Mouse (Mus musculus): ENCODE measurements at regions not wholly inside any gene's neighbourhood (a gene's known extent, or its start where the extent isn't known, plus 50 kb on each side); places are given as distances from the start of the nearest gene placed in this dataset.
A peak's percentile ranks its signal among the peaks of the same experiment; 100 is the strongest.

DNA sequence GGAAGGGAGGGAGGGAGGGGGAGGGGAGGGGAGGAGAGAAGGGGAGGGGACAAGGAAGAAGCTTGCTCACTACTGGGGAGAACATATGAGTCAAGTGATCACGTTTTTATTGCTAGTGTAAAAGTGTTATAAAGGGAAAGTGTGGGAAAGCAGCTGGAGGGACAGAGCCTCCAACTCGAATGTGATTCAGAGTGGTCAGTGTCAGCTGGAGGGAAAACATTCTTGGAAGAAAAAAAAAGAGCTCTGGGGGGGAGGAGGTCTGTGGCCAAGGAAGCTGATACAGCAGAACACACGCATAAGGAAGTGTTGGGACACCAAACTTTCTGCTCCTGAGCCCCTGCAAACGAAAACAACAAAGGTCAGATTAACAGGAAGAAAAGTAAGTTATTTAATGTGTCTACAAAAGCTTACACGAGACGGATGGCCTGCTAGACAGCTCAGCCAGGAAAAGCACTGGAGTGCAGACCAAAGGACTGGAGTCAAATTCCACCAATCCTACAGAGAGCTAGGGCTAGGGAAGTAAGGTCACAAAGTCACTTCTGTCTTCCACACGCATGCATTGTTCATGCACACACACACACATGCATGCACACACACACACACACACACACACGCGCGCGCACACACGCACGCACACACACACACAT lies 85.1 kb upstream of the Epcam start:
- Histone ChIP-seq H3K36me3 (ENCODE audit: control insufficient read depth, insufficient read depth, low read length) (no peaks in the 10 kb centered on the region), H3K27ac (ENCODE audit: low read depth) (no peak overlapping the region), H3K4me1 (replicated peaks; ENCODE audit: control insufficient read depth, insufficient read depth, low read length) (no peaks in the 10 kb centered on the region), H3K4me2 (ENCODE audit: low read length) (no peak overlapping the region), H3K9ac (ENCODE audit: low read length) (no peak overlapping the region), H3K4me3 (ENCODE audit: low read depth, low read length) (no peak overlapping the region), H3K27me3 (replicated peaks; ENCODE audit: control insufficient read depth, insufficient read depth, low read length) (no peaks in the 10 kb centered on the region), H3K9me3 (ENCODE audit: control insufficient read depth, low read length) (no peaks in the 10 kb centered on the region; the same call in 1 of the 2 replicates)
- WGBS = 51% methylated on average over 13 of the region's 13 CpGs
- no peak for ATAC-seq (replicated peaks; ENCODE audit: low FRiP score, low TSS enrichment, low read depth)
- no peak for DNase-seq (ENCODE audit: low spot score)

- DNase-seq (ENCODE audit: low spot score) (no peak), ATAC-seq (replicated peaks; ENCODE audit: low FRiP score, low TSS enrichment, low read depth) (no peak)
- Histone ChIP-seq H3K4me1 (replicated peaks; ENCODE audit: control insufficient read depth, insufficient read depth, low read length) (no peaks in the 10 kb centered on the region), H3K4me3 (ENCODE audit: low read depth, low read length) (no peak overlapping the region), H3K27me3 (replicated peaks; ENCODE audit: control insufficient read depth, insufficient read depth, low read length) (no peaks in the 10 kb centered on the region), H3K27ac (ENCODE audit: low read depth) (no peak overlapping the region), H3K9me3 (ENCODE audit: control insufficient read depth, low read length) (no peaks in the 10 kb centered on the region), H3K9ac (ENCODE audit: low read length) (no peak overlapping the region), H3K4me2 (ENCODE audit: low read length) (no peak overlapping the region), H3K36me3 (ENCODE audit: control insufficient read depth, insufficient read depth, low read length) (no peaks in the 10 kb centered on the region)
- 52% methylated on average over 2 of the region's 2 CpGs for WGBS
These were observed 81.2 kb upstream of the Epcam start for GRCm38 (mm10) chr17:87554561-87554960.

DNA sequence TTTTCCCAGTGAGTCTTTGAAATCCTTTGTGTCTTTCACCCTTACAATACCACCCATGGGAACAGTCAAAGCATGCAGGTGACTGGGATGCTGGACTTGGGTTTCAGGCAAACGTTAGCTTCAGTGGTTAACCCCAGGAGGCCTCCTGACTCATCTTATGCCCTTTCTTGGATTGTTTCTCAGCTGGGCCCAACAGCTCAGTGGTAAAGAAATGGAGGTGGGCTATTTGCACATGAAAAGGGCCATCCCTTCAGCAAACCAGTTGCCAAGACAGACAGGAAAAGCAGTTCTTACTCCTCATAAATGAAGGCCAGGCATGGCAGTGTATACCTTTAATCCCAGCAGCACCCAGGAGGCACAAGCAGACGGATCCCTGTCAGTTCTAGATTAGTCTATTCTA lies 77.4 kb upstream of the Epcam start:
- Histone ChIP-seq H3K27ac (ENCODE audit: low read depth) (no peak overlapping the region), H3K9me3 (ENCODE audit: control insufficient read depth, low read length) (no peaks in the 10 kb centered on the region), H3K4me1 (replicated peaks; ENCODE audit: control insufficient read depth, insufficient read depth, low read length) (no peaks in the 10 kb centered on the region), H3K36me3 (ENCODE audit: control insufficient read depth, insufficient read depth, low read length) (no peaks in the 10 kb centered on the region), H3K27me3 (replicated peaks; ENCODE audit: control insufficient read depth, insufficient read depth, low read length) (no peaks in the 10 kb centered on the region), H3K9ac (ENCODE audit: low read length) (no peak overlapping the region), H3K4me2 (ENCODE audit: low read length) (no peak overlapping the region), H3K4me3 (ENCODE audit: low read depth, low read length) (no peak overlapping the region)
- no peak for DNase-seq (ENCODE audit: low spot score)
- 41% methylated on average over 2 of the region's 2 CpGs for WGBS
- ATAC-seq (replicated peaks; ENCODE audit: low FRiP score, low TSS enrichment, low read depth) = no peak

- H3K27me3 ChIP-seq (replicated peaks; ENCODE audit: control insufficient read depth, insufficient read depth, low read length) = no peaks in the 10 kb centered on the region
- no peak for DNase-seq (ENCODE audit: low spot score)
- no peaks in the 10 kb centered on the region for H3K4me1 ChIP-seq (replicated peaks; ENCODE audit: control insufficient read depth, insufficient read depth, low read length)
- 87% methylated on average over 10 of the region's 10 CpGs for WGBS
- ATAC-seq (replicated peaks; ENCODE audit: low FRiP score, low TSS enrichment, low read depth) = no peak
- no peak overlapping the region for H3K27ac ChIP-seq (ENCODE audit: low read depth)
- no peaks in the 10 kb centered on the region for H3K36me3 ChIP-seq (ENCODE audit: control insufficient read depth, insufficient read depth, low read length)
- H3K9ac ChIP-seq (ENCODE audit: low read length) = no peak overlapping the region
- H3K9me3 ChIP-seq (ENCODE audit: control insufficient read depth, low read length) = no peaks in the 10 kb centered on the region
- no peak overlapping the region for H3K4me3 ChIP-seq (ENCODE audit: low read depth, low read length)
- no peak overlapping the region for H3K4me2 ChIP-seq (ENCODE audit: low read length)
These were observed 76.1 kb upstream of the Epcam start for GRCm38 (mm10) chr17:87559641-87560040.

DNA sequence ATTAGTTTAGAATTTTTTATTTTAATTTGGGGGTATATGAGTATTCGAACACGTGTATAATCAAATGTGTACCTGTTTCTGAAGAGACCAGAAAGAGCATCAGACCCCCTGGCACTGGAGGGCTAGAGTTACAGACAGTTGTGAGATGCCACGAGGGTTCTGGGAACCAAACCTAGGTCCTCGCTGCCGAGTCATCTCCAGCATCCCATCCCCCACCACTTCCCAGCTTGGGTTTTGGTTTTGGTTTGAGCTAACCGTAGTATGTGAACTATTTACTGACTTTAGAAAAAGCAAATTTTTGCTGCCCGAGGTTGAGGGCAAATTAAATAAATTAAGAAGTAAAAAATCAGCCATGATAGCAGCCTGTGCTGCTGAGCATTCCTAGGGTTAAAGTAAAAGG lies 74.9 kb upstream of the Epcam start:
- no peak overlapping the region for H3K9ac ChIP-seq (ENCODE audit: low read length)
- H3K27ac ChIP-seq (ENCODE audit: low read depth) = no peak overlapping the region
- no peak for ATAC-seq (replicated peaks; ENCODE audit: low FRiP score, low TSS enrichment, low read depth)

DNA sequence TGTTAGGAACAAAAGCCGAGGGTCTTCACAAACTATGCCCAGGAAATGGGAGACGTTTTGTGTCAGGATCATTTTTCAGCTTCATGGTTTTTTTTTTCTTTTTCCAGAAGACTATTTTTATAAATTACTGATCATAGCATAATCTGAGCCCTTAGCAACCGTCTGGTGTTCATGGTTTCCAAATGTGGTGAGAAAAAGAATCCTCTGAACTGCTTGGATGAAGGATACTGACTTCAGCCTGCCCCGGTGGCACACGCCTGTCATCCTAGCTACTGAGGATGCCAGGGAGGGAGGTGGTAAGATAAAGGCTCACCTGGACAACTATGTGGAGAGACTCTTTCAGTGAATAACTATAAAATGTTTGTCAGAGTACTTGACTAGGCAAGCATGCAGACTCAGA lies 72.4 kb upstream of the Epcam start:
- Histone ChIP-seq H3K4me3 (ENCODE audit: low read depth, low read length) (no peak overlapping the region), H3K9ac (ENCODE audit: low read length) (no peak overlapping the region), H3K4me1 (replicated peaks; ENCODE audit: control insufficient read depth, insufficient read depth, low read length) (no peaks in the 10 kb centered on the region), H3K9me3 (ENCODE audit: control insufficient read depth, low read length) (no peaks in the 10 kb centered on the region), H3K4me2 (ENCODE audit: low read length) (no peak overlapping the region), H3K27ac (ENCODE audit: low read depth) (no peak overlapping the region), H3K36me3 (ENCODE audit: control insufficient read depth, insufficient read depth, low read length) (no peaks in the 10 kb centered on the region), H3K27me3 (replicated peaks; ENCODE audit: control insufficient read depth, insufficient read depth, low read length) (no peaks in the 10 kb centered on the region)
- DNase-seq (ENCODE audit: low spot score) (no peak), ATAC-seq (replicated peaks; ENCODE audit: low FRiP score, low TSS enrichment, low read depth) (no peak)
- WGBS = 80% methylated on average over 5 of the region's 5 CpGs

More for the DNA sequence above, 74.9 kb upstream of the Epcam start:
- Histone ChIP-seq H3K4me1 (replicated peaks; ENCODE audit: control insufficient read depth, insufficient read depth, low read length) (no peaks in the 10 kb centered on the region), H3K4me2 (ENCODE audit: low read length) (no peak overlapping the region), H3K36me3 (ENCODE audit: control insufficient read depth, insufficient read depth, low read length) (no peaks in the 10 kb centered on the region), H3K4me3 (ENCODE audit: low read depth, low read length) (no peak overlapping the region), H3K27me3 (replicated peaks; ENCODE audit: control insufficient read depth, insufficient read depth, low read length) (no peaks in the 10 kb centered on the region), H3K9me3 (ENCODE audit: control insufficient read depth, low read length) (no peaks in the 10 kb centered on the region)
- no peak for DNase-seq (ENCODE audit: low spot score)
- 82% methylated on average over 7 of the region's 7 CpGs for WGBS

DNA sequence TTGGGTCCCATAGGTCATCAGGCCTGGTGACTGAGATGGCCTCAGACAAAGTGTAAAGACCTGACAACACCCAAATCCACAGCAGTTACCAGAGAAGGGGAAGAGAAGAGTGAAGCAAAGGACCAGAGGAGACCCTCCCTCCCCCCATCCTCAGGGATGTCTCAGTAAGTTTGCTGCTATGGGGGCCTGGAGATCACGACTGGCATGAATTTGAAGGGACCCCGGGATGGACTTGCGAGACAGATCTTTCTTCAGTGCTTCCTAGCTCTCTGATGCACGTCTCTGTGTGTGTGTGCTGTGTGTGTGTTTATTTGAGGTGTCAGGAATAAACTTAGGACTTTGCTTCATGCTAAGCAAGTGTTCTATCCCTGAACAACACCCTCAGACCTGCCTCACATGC lies 70.1 kb upstream of the Epcam start:
- H3K4me2 ChIP-seq (ENCODE audit: low read length) = no peak overlapping the region
- H3K9me3 ChIP-seq (ENCODE audit: control insufficient read depth, low read length) = no peaks in the 10 kb centered on the region
- no peaks in the 10 kb centered on the region for H3K4me1 ChIP-seq (replicated peaks; ENCODE audit: control insufficient read depth, insufficient read depth, low read length)
- H3K27me3 ChIP-seq (replicated peaks; ENCODE audit: control insufficient read depth, insufficient read depth, low read length) = no peaks in the 10 kb centered on the region
- 76% methylated on average over 4 of the region's 4 CpGs for WGBS
- no peak overlapping the region for H3K9ac ChIP-seq (ENCODE audit: low read length)
- H3K27ac ChIP-seq (ENCODE audit: low read depth) = no peak overlapping the region
- no peak for DNase-seq (ENCODE audit: low spot score)
- no peak overlapping the region for H3K4me3 ChIP-seq (ENCODE audit: low read depth, low read length)
- H3K36me3 ChIP-seq (ENCODE audit: control insufficient read depth, insufficient read depth, low read length) = no peaks in the 10 kb centered on the region
- ATAC-seq (replicated peaks; ENCODE audit: low FRiP score, low TSS enrichment, low read depth) = no peak

DNA sequence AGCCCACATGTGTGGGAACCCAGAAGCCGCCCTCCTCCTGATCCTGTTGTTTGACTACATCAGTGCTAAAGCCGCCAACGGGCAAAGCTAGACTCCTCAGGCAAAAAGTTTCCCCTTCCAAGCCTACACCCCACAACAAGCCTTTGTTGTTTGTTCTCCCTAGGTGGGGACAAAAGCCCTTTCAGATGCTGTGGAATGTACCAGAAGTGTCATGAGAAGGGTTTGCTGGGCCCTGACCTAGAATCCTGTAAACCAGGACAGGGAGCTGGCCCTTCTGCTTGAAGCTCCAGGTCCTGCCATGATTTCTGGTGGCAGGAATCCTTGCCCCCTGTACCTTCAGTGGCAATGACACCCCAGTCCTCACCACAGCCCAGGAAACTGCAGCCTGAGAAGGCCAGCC lies 69.5 kb upstream of the Epcam start:
- Histone ChIP-seq H3K4me2 (ENCODE audit: low read length) (peak overlapping the region; percentile 18; the same call in 1 of the 2 replicates), H3K27me3 (replicated peaks; ENCODE audit: control insufficient read depth, insufficient read depth, low read length) (no peaks in the 10 kb centered on the region), H3K36me3 (ENCODE audit: control insufficient read depth, insufficient read depth, low read length) (no peaks in the 10 kb centered on the region), H3K9ac (ENCODE audit: low read length) (no peak overlapping the region), H3K9me3 (ENCODE audit: control insufficient read depth, low read length) (no peaks in the 10 kb centered on the region), H3K27ac (ENCODE audit: low read depth) (peak overlapping the region; percentile 80), H3K4me1 (replicated peaks; ENCODE audit: control insufficient read depth, insufficient read depth, low read length) (no peaks in the 10 kb centered on the region), H3K4me3 (ENCODE audit: low read depth, low read length) (no peak overlapping the region)
- WGBS = 76% methylated on average over 3 of the region's 3 CpGs
- DNase-seq (ENCODE audit: low spot score) = peak; percentile 55
- no peak for ATAC-seq (replicated peaks; ENCODE audit: low FRiP score, low TSS enrichment, low read depth)

GRCm38 (mm10) chr17:87566996-87567395 lies 68.8 kb upstream of the Epcam start:
- ATAC-seq (replicated peaks; ENCODE audit: low FRiP score, low TSS enrichment, low read depth) = peak; percentile 90
- H3K27me3 ChIP-seq (replicated peaks; ENCODE audit: control insufficient read depth, insufficient read depth, low read length) = no peaks in the 10 kb centered on the region
- no peaks in the 10 kb centered on the region for H3K9me3 ChIP-seq (ENCODE audit: control insufficient read depth, low read length)
- no peaks in the 10 kb centered on the region for H3K4me1 ChIP-seq (replicated peaks; ENCODE audit: control insufficient read depth, insufficient read depth, low read length)
- H3K9ac ChIP-seq (ENCODE audit: low read length) = no peak overlapping the region
- H3K4me2 ChIP-seq (ENCODE audit: low read length) = peak overlapping the region; percentile 18; the same call in 1 of the 2 replicates
- WGBS = 32% methylated on average over 9 of the region's 9 CpGs
- DNase-seq (ENCODE audit: low spot score) = no peak
- H3K27ac ChIP-seq (ENCODE audit: low read depth) = peak overlapping the region; percentile 80
- no peak overlapping the region for H3K4me3 ChIP-seq (ENCODE audit: low read depth, low read length)
- no peaks in the 10 kb centered on the region for H3K36me3 ChIP-seq (ENCODE audit: control insufficient read depth, insufficient read depth, low read length)
